Mouse (Mus musculus) right cerebral cortex, postnatal 14 days (tissue): ENCODE measurements around the gene Ccdc88b.

Source experiments
- DNase-seq: peaks from one replicate; pipeline ENCODE4 v3.0.0; 2022

Ccdc88b gene

DNA sequence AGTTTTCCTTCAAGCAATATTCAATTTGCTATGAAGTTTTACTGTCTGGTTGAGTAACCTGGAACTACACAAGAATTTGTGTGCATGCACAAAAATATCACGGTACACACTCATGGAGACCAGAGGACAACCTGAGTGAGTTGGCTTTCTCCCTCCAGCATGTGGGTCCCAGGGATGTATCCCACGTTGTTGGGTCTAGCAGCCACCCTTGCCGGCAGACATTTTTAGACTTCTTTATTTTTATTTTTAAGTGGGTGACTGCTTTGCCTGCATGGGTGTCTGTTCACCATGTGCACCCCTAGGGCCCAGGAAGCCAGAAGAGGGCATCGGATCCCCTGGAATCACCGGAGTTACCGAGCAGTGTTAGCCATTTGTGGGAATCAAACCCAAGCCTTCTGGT, 32.6 kb downstream of the Ccdc88b start:
- DNase-seq = no peak

DNA sequence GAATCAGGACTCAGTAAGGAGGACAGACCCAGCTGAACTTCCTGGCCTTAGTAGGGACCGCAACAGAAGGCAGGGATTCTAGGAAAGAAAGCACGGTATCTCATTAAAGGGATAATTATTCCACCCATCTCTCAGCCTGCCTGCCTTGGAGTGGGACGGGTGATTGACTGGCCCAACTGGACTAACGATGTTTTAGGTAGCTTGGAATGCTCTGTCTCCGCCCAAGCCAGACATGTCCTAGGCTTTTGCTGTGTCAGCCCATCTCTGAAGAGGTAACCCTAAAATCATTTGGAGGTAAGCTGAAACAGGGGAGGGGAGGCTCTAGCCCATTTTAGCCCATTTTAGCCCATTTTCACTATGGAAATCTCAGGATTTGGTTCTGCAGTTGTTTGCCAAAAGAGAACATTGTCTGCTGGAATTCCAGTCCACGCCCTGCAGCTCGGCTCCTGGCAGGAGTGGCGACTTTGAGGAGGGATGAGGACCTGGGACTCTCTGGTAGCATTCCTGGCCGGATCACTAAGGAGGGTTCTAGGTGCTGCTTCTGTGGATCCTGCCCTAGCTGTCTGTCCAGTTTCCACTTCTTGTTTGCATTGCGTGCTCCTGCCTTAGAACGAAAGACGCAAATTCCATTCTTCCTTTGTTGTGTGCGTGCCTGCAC, 37.3 kb downstream of the Ccdc88b start:
- no peak for DNase-seq

DNA sequence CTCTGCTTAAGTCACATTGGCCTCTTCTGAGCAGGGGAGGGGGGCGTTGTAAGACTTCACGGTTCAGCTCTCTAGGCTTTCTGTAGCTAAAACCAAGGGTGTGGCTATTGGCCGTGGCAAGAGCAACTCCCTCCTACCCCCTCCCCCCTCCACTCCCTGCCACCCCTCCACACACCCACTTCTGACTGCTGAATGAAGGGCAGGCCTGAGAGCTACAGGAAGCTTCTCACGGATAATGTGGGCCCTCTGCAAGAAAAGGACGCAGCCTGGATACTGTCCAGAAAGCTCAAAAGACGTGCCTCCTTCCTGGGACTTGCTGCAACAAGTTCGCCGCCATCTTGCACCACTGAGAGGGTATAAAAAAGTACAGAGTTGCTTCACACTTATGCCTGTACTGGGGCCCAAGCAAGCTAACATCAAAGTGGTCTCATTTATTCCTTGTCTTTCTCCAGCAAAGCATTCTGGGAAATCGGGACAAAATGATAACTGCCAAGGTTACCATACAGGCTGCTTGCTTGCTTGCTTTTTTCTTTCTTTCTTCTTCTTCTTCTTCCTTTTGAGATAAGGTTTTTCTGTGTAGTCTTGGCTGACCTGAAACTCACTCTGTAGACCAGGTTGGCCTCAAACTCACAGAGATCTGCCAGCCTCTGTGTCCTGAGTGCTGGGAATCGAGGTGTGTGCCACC, 38.7 kb downstream of the Ccdc88b start:
- DNase-seq = no peak

DNA sequence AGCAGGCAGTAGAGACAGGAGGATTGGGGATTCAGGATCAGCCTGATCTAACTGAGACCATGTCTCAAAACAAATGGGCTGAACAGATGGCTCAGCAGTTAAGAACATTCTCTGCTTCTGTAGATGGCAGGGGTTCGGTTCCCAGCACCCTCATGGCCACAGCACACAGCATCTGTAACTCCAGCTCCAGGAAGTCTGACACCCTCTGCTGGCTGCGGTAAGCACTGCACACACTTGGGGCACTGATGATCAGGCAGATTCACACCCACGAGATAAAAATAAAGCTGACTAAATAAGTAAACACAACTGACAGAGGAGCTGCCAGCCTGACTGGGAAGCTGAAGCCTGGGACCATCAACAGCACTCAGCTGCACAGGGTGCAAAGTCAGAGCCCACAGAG, 43.1 kb downstream of the Ccdc88b start:
- DNase-seq = no peak

DNA sequence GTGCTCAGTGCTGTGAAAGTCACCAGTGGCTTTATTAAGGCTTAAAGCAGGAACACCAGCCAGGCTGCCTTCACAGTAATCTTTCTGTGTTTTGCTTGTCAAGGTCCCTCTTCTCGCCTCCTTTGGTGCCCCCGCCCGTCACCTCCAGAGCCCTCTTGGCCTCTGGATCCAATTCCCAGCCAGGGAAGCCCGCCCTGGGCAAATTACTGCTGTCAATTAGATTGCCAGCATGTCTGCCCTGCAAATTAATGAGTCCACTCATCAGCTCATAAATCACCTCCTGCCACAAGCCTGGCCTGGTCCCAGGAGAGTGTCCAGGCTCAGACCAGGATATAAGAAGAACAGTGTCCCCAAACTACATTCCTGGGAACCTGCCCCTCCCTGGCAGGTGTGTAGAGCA, 43.6 kb downstream of the Ccdc88b start:
- DNase-seq = no peak
